Mouse (Mus musculus): ENCODE data around the gene Rab11fip3. TPM values are rescaled to one million over a fixed set of nuclear protein-coding genes. Genes with fewer than 3 reads are reported as not detected.

Gene Rab11fip3
- polyA plus RNA-seq, 1 experiment from 2014 or later = 30.2 TPM

- H3K9me3 ChIP-seq (replicated peaks) = no peaks in the 10 kb centered on the region
- peaks cover 4% of the 10 kb centered on the region; the same call in 1 of the 2 replicates for H3K36me3 ChIP-seq
- 78% methylated on average over 5 of the region's 5 CpGs for WGBS
- no peak for ATAC-seq (replicated peaks; ENCODE audit: low FRiP score)
- no peak overlapping the region for H3K27ac ChIP-seq
- no peak overlapping the region for H3K4me2 ChIP-seq
- H3K4me3 ChIP-seq (replicated peaks) = no peak overlapping the region
- no peaks in the 10 kb centered on the region for H3K27me3 ChIP-seq
- H3K4me1 ChIP-seq = peaks cover 26% of the 10 kb centered on the region
- no peak overlapping the region for H3K9ac ChIP-seq
Measured at GRCm38 (mm10) chr17:25980854-25981253, 88.5 kb downstream of the Rab11fip3 start.

- 84% methylated on average over 5 of the region's 5 CpGs for WGBS
- 0 out of 2 replicates have a peak overlapping the region, but pooled peaks have one; percentile 11 for H3K9ac ChIP-seq
Measured at GRCm38 (mm10) chr17:25979829-25980738, 89.3 kb downstream of the Rab11fip3 start.

GRCm38 (mm10) chr17:25970954-25971707 is 98.2 kb downstream of the Rab11fip3 start:
- Histone ChIP-seq H3K36me3 (peaks cover 6% of the 10 kb centered on the region; the same call in 1 of the 2 replicates), H3K27me3 (no peaks in the 10 kb centered on the region), H3K9ac (no peak overlapping the region), H3K4me1 (peaks cover 22% of the 10 kb centered on the region), H3K9me3 (replicated peaks) (no peaks in the 10 kb centered on the region), H3K4me2 (no peak overlapping the region), H3K27ac (no peak overlapping the region), H3K4me3 (replicated peaks) (no peak overlapping the region)
- no peak for ATAC-seq (replicated peaks; ENCODE audit: low FRiP score)
- 81% methylated on average over 4 of the region's 4 CpGs for WGBS

More at GRCm38 (mm10) chr17:25979829-25980738, 89.3 kb downstream of the Rab11fip3 start:
- Histone ChIP-seq H3K4me3 (replicated peaks) (no peak overlapping the region), H3K4me2 (no peak overlapping the region), H3K27ac (peak overlapping the region; percentile 28; the same call in 1 of the 2 replicates), H3K9me3 (replicated peaks) (no peaks in the 10 kb centered on the region), H3K36me3 (peaks cover 4% of the 10 kb centered on the region; the same call in 1 of the 2 replicates), H3K27me3 (no peaks in the 10 kb centered on the region), H3K4me1 (peaks cover 26% of the 10 kb centered on the region)
- no peak for ATAC-seq (replicated peaks; ENCODE audit: low FRiP score)

- no peak overlapping the region for H3K27ac ChIP-seq
- no peak overlapping the region for H3K4me3 ChIP-seq (replicated peaks)
- no peak for ATAC-seq (replicated peaks; ENCODE audit: low FRiP score)
- H3K9me3 ChIP-seq (replicated peaks) = no peaks in the 10 kb centered on the region
- 92% methylated on average over 9 of the region's 9 CpGs for WGBS
- no peak overlapping the region for H3K4me2 ChIP-seq
- H3K36me3 ChIP-seq = peaks cover 6% of the 10 kb centered on the region; the same call in 1 of the 2 replicates
- no peaks in the 10 kb centered on the region for H3K27me3 ChIP-seq
- H3K4me1 ChIP-seq = peaks cover 22% of the 10 kb centered on the region
- no peak overlapping the region for H3K9ac ChIP-seq
Measured at GRCm38 (mm10) chr17:25970448-25970847, 98.9 kb downstream of the Rab11fip3 start.

GRCm38 (mm10) chr17:25968176-25968575 is 101.2 kb downstream of the Rab11fip3 start:
- Histone ChIP-seq H3K9ac (no peak overlapping the region), H3K4me2 (no peak overlapping the region), H3K36me3 (peaks cover 20% of the 10 kb centered on the region), H3K4me3 (replicated peaks) (no peak overlapping the region), H3K27ac (peak overlapping the region; percentile 61; the same call in 1 of the 2 replicates), H3K27me3 (no peaks in the 10 kb centered on the region), H3K9me3 (replicated peaks) (no peaks in the 10 kb centered on the region), H3K4me1 (peaks cover 22% of the 10 kb centered on the region)
- WGBS = 43% methylated on average over 1 of the region's 1 CpGs
- ATAC-seq (replicated peaks; ENCODE audit: low FRiP score) = peak; percentile 84

GRCm38 (mm10) chr17:25967652-25968051 is 101.7 kb downstream of the Rab11fip3 start:
- H3K27ac ChIP-seq = peak overlapping the region; percentile 61
- WGBS = 38% methylated on average over 3 of the region's 3 CpGs

GRCm38 (mm10) chr17:25964271-25964670 is 105.1 kb downstream of the Rab11fip3 start:
- Histone ChIP-seq H3K9me3 (replicated peaks) (no peaks in the 10 kb centered on the region), H3K27me3 (no peaks in the 10 kb centered on the region), H3K4me1 (peaks cover 20% of the 10 kb centered on the region), H3K4me2 (no peak overlapping the region), H3K9ac (no peak overlapping the region), H3K27ac (no peak overlapping the region), H3K36me3 (peaks cover 50% of the 10 kb centered on the region), H3K4me3 (replicated peaks) (no peak overlapping the region)
- 82% methylated on average over 7 of the region's 7 CpGs for WGBS
- ATAC-seq (replicated peaks; ENCODE audit: low FRiP score) = no peak

More at GRCm38 (mm10) chr17:25967652-25968051, 101.7 kb downstream of the Rab11fip3 start:
- Histone ChIP-seq H3K36me3 (peaks cover 21% of the 10 kb centered on the region), H3K27me3 (no peaks in the 10 kb centered on the region), H3K4me3 (replicated peaks) (no peak overlapping the region), H3K9me3 (replicated peaks) (no peaks in the 10 kb centered on the region), H3K9ac (no peak overlapping the region), H3K4me1 (peaks cover 22% of the 10 kb centered on the region), H3K4me2 (no peak overlapping the region)
- no peak for ATAC-seq (replicated peaks; ENCODE audit: low FRiP score)

- Histone ChIP-seq H3K9me3 (replicated peaks) (no peaks in the 10 kb centered on the region), H3K9ac (no peak overlapping the region), H3K36me3 (peaks cover 66% of the 10 kb centered on the region), H3K27me3 (no peaks in the 10 kb centered on the region), H3K4me3 (replicated peaks) (no peak overlapping the region), H3K4me1 (peaks cover 7% of the 10 kb centered on the region), H3K4me2 (no peak overlapping the region), H3K27ac (no peak overlapping the region)
- no peak for ATAC-seq (replicated peaks; ENCODE audit: low FRiP score)
- 86% methylated on average over 7 of the region's 7 CpGs for WGBS
Measured at GRCm38 (mm10) chr17:25962413-25962905, 106.9 kb downstream of the Rab11fip3 start.

- Histone ChIP-seq H3K36me3 (peaks cover 66% of the 10 kb centered on the region), H3K9ac (no peak overlapping the region), H3K9me3 (replicated peaks) (no peaks in the 10 kb centered on the region), H3K27me3 (no peaks in the 10 kb centered on the region), H3K27ac (no peak overlapping the region), H3K4me3 (replicated peaks) (no peak overlapping the region), H3K4me1 (no peaks in the 10 kb centered on the region), H3K4me2 (no peak overlapping the region)
- 91% methylated on average over 5 of the region's 5 CpGs for WGBS
- ATAC-seq (replicated peaks; ENCODE audit: low FRiP score) = peak; percentile 68
Measured at GRCm38 (mm10) chr17:25961566-25961965, 107.8 kb downstream of the Rab11fip3 start.

GRCm38 (mm10) chr17:25959630-25960467 is 109.5 kb downstream of the Rab11fip3 start:
- H3K9me3 ChIP-seq (replicated peaks) = no peaks in the 10 kb centered on the region
- H3K4me3 ChIP-seq (replicated peaks) = no peak overlapping the region
- H3K27me3 ChIP-seq = no peaks in the 10 kb centered on the region
- H3K36me3 ChIP-seq = peaks cover 66% of the 10 kb centered on the region
- no peak for ATAC-seq (replicated peaks; ENCODE audit: low FRiP score)
- WGBS = 88% methylated on average over 23 of the region's 23 CpGs
- no peak overlapping the region for H3K4me2 ChIP-seq
- no peak overlapping the region for H3K9ac ChIP-seq
- no peak overlapping the region for H3K27ac ChIP-seq
- no peaks in the 10 kb centered on the region for H3K4me1 ChIP-seq
